Mouse (Mus musculus) liver, embryonic 11.5 days (tissue): ENCODE measurements around the gene Gm12248. TPM values are rescaled to one million over a fixed set of nuclear protein-coding genes. Genes with fewer than 3 reads are reported as not detected.

ENCODE experiments used
- ATAC-seq: fragments of 200-750 bp; cut with Nextera tagmentation; replicated peaks from 2 replicates; pipeline ENCODE4 v1.8.0; 2017; ENCODE audit warnings: moderate number of reproducible peaks, mild to moderate bottlenecking, moderate TSS enrichment, moderate library complexity; ENCODE audit not compliant: low FRiP score
- DNase-seq: peaks from one replicate; pipeline ENCODE4 v3.0.0-alpha.2; 2017; ENCODE audit warnings: low spot score
- H3K27ac ChIP-seq: fragments of 300-500 bp; sonication (generic); 2 replicates; pipeline ENCODE4 v1.5.1; 2014; ENCODE audit warnings: mild to moderate bottlenecking, low read depth, low read length, control low read depth
- H3K27me3 ChIP-seq: fragments of 300-500 bp; sonication (generic); replicated peaks from 2 replicates; pipeline ENCODE4 v1.6.1; 2014; ENCODE audit warnings: low read length, mixed read lengths; ENCODE audit not compliant: control insufficient read depth, insufficient read depth
- H3K36me3 ChIP-seq: fragments of 300-500 bp; sonication (generic); 2 replicates; pipeline ENCODE4 v1.6.1; 2014; ENCODE audit warnings: mild to moderate bottlenecking, low read length, moderate library complexity, mixed read lengths; ENCODE audit not compliant: control insufficient read depth, insufficient read depth
- H3K4me1 ChIP-seq: fragments of 300-500 bp; sonication (generic); replicated peaks from 2 replicates; pipeline ENCODE4 v1.6.1; 2014; ENCODE audit warnings: low read length, mixed read lengths; ENCODE audit not compliant: control insufficient read depth, insufficient read depth
- H3K4me2 ChIP-seq: fragments of 300-500 bp; sonication (generic); 2 replicates; pipeline ENCODE4 v1.6.1; 2014; ENCODE audit warnings: mild to moderate bottlenecking, control low read depth, moderate library complexity
- H3K4me3 ChIP-seq: fragments of 300-500 bp; sonication (generic); 2 replicates; pipeline ENCODE4 v1.5.1; 2014; ENCODE audit warnings: low read depth, low read length, control low read depth
- H3K9ac ChIP-seq: fragments of 300-500 bp; sonication (generic); 2 replicates; pipeline ENCODE4 v1.6.1; 2014; ENCODE audit warnings: low read depth, low read length, control low read depth
- H3K9me3 ChIP-seq: fragments of 300-500 bp; sonication (generic); 2 replicates; pipeline ENCODE4 v1.6.1; 2016; ENCODE audit warnings: low read length, inconsistent platforms, mixed read lengths; ENCODE audit not compliant: control insufficient read depth
- WGBS: fragments of 180-500 bp; shearing (Covaris S2); extraction: QIAGEN DNeasy Blood & Tissue Kit; methylation state at CpG from one replicate; pipeline ENCODE4 v1.1.7; 2014; 5-methylcytosine and 5-hydroxymethylcytosine counted together
- polyA plus RNA-seq: library from polyadenylated mRNA; unstranded; fragments of >200 nt; fragmentation: Nextera tagmentation; extraction: Ambion mirVana; gene quantifications from 2 replicates; pipeline ENCODE4 v1.2.1, GENCODE M21; 2014

Gm12248 gene
- polyA plus RNA-seq, 1 experiment from 2014 or later: not detected

DNA sequence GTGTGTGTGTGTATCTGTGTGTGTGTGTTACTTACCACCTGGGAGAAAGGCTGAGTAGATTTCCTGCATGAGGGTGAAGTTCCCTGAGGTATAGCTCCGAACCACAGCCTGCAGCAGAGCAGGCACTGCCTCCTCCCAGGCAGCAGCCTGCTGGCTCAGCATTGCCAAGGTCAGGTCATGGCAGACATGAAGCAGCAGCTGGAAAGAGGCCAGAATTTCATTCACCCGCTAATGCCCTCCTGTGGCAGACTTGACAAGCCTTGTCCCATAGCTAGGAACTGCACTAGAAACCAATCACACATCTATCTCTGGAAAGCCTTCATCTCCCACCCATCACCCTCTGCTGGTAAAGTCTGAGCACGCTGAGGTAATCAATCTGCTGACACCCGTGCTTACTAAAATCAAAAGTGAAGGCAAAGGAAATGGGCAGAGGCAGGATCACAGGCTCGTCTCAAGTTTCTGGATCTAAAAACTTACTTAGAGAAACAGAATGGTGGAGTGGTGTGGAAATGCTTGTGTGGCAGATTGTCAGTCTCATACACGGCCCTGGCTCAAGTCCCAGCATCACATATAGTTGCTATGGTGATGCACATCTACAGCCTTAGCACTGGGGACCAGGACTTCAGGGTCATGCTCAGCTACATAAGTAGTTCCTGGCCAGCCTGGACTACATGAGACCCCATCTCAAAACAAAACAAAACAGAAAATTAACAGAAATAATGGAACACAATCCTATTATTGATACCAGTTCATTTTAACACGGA, 33.6 kb upstream of the Gm12248 start:
- Histone ChIP-seq H3K4me2 (no peak overlapping the region), H3K9ac (no peak overlapping the region), H3K4me3 (no peak overlapping the region), H3K9me3 (no peaks in the 10 kb centered on the region), H3K36me3 (peaks cover 38% of the 10 kb centered on the region), H3K27me3 (no peaks in the 10 kb centered on the region), H3K4me1 (no peaks in the 10 kb centered on the region; the same call in none of the 2 replicates), H3K27ac (no peak overlapping the region)
- ATAC-seq (no peak), DNase-seq (no peak)
- WGBS: 78% methylated on average over 7 of the region's 7 CpGs

DNA sequence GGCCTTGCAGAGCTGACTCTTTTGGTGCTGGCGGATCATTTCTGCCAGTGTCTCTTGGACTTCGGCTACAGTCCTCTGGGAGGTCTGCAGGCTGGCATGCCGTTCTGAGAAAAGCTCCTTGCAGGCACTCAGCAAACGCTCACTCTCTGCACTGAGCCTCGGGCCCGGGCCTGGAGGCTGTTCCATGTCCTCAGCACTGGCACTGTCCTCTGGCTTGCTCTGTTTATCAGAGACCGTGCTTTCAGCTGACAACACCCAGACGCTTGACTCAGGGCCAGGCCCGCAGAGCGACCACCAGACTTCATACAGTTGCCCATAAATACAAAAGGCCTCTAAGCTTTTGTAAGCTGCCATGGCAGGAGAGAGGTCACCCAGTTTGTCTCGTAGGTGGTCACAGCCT, 32.1 kb upstream of the Gm12248 start:
- 85% methylated on average over 11 of the region's 11 CpGs for WGBS
- Histone ChIP-seq H3K27me3 (no peaks in the 10 kb centered on the region), H3K36me3 (peaks cover 43% of the 10 kb centered on the region), H3K4me3 (no peak overlapping the region), H3K4me1 (no peaks in the 10 kb centered on the region; the same call in none of the 2 replicates), H3K9me3 (no peaks in the 10 kb centered on the region), H3K4me2 (no peak overlapping the region), H3K27ac (no peak overlapping the region), H3K9ac (no peak overlapping the region)
- ATAC-seq: no peak
- DNase-seq: no peak

DNA sequence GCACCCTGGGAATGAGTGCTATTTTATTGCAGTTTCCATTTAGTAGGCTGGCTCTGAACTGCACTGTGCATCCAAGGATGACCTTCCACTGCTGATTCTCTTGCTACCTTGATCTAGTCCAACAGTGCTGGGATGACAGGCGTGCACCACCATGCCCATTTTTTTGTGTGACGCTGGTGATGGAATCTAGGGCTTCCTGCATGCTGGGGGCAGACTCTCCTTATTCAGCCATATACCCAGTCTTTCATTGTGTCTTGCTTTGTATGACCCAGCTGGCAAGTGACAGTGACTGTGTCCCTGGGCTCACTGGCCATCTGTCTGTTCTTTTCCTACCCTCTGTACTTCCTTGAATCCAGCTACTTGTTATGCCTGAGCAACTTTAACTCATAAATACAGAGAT, 30.8 kb upstream of the Gm12248 start:
- Histone ChIP-seq H3K4me2 (no peak overlapping the region), H3K36me3 (peaks cover 44% of the 10 kb centered on the region), H3K9me3 (no peaks in the 10 kb centered on the region), H3K9ac (no peak overlapping the region), H3K27ac (no peak overlapping the region), H3K27me3 (no peaks in the 10 kb centered on the region), H3K4me3 (no peak overlapping the region), H3K4me1 (no peaks in the 10 kb centered on the region; the same call in none of the 2 replicates)
- DNase-seq (no peak), ATAC-seq (no peak)
- WGBS: 89% methylated on average over 2 of the region's 2 CpGs

DNA sequence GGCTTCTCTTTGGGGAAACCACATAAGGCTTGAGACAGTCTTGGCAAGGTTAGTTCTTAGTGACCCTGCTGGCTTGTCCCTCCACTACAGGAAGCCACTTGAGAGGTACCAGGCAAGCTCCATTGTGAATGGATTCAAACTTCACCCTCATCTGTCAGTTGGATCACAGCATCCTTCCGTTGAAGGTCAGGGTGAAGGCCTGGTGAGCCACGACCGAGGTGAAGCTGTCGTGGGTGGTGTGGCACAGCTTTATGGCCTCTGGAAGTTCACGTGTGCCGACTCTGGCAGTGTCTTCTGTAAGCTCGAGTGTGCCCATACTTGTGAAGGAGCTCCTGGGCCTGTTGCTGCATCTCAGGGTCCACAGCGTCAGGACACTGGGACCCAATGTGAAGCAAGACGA, 28.4 kb upstream of the Gm12248 start:
- Histone ChIP-seq H3K4me3 (no peak overlapping the region), H3K9ac (no peak overlapping the region), H3K4me1 (no peaks in the 10 kb centered on the region; the same call in 1 of the 2 replicates), H3K4me2 (no peak overlapping the region), H3K36me3 (peaks cover 51% of the 10 kb centered on the region), H3K27ac (no peak overlapping the region), H3K9me3 (no peaks in the 10 kb centered on the region), H3K27me3 (no peaks in the 10 kb centered on the region)
- no peak for ATAC-seq
- no peak for DNase-seq
- 94% methylated on average over 9 of the region's 9 CpGs for WGBS

DNA sequence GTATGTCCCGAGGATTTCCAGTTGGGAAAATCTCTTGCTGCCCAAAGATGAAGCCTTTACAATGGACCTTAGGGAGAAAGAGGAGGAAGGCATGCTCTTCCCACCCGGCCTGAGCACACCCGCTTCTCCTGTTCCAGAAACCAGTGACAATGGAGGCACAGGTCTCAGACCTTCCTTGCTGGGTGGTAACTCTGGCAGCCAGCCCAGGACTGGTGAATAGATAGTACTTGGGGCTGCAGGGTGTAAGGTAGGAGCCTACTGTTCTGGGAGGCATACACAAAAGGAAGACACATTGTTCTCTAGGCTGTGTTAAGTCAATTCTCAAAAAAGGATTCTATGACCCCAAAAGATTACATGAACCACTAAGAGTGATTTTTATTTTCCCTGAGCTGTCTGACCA, 27.7 kb upstream of the Gm12248 start:
- H3K4me3 ChIP-seq: no peak overlapping the region
- no peak overlapping the region for H3K4me2 ChIP-seq
- no peak for ATAC-seq
- H3K36me3 ChIP-seq: peaks cover 47% of the 10 kb centered on the region
- no peaks in the 10 kb centered on the region for H3K9me3 ChIP-seq
- WGBS: 90% methylated on average over 3 of the region's 3 CpGs
- no peak overlapping the region for H3K9ac ChIP-seq
- H3K4me1 ChIP-seq: no peaks in the 10 kb centered on the region
- no peak for DNase-seq
- no peaks in the 10 kb centered on the region for H3K27me3 ChIP-seq
- no peak overlapping the region for H3K27ac ChIP-seq

DNA sequence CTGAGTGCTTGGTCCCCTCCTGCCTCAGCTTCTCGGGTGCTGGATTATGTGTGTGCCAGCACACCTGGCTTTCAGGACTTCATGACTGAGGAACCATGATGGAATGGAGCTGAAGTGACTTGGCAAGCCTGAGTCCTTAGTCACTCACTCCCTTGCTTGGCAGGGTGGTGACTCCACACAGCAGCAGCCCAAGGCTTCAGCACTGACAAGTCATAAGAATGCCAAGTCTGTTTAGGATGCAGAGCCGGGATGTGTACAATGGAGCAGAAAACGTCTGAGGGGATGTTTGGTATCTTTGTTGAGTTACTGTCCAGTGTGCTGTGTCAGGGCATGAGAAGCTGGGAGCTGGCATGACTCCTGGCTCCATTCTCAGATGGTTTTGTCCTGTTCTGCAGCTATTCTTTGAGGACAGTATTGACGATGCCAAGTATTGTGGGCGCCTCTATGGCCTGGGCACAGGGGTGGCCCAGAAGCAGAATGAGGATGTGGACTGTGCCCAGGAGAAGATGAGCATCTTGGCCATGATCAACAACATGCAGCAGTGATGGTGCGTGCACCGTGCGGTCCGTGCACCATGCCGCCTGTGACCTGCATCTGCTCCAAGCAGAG, 24.2 kb upstream of the Gm12248 start:
- DNase-seq (no peak), ATAC-seq (no peak)
- Histone ChIP-seq H3K9ac (no peak overlapping the region), H3K4me3 (no peak overlapping the region), H3K27ac (no peak overlapping the region), H3K9me3 (no peaks in the 10 kb centered on the region), H3K4me1 (no peaks in the 10 kb centered on the region), H3K36me3 (peaks cover 59% of the 10 kb centered on the region), H3K4me2 (no peak overlapping the region), H3K27me3 (no peaks in the 10 kb centered on the region)
- WGBS: 92% methylated on average over 10 of the region's 10 CpGs

DNA sequence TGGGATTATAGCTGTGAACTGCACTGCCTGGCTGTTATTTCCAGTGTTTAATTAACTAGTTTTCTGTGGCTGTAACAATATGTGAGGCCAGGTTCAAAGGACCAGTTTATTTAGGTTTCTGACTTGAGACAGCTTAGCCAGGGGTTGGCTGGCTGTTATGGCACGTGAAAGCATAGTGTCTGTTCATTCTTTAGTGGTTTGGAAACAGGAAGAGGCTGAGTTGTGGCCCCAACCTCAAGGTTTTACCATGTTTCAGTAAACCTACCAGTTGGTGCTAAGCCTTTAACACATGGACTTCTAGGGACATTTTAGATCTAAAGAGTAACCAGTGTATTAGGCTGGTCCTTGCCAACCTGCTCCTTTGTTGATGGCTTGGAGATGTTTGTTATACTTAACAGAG, 23.6 kb upstream of the Gm12248 start:
- no peak for ATAC-seq
- H3K9ac ChIP-seq: no peak overlapping the region

DNA sequence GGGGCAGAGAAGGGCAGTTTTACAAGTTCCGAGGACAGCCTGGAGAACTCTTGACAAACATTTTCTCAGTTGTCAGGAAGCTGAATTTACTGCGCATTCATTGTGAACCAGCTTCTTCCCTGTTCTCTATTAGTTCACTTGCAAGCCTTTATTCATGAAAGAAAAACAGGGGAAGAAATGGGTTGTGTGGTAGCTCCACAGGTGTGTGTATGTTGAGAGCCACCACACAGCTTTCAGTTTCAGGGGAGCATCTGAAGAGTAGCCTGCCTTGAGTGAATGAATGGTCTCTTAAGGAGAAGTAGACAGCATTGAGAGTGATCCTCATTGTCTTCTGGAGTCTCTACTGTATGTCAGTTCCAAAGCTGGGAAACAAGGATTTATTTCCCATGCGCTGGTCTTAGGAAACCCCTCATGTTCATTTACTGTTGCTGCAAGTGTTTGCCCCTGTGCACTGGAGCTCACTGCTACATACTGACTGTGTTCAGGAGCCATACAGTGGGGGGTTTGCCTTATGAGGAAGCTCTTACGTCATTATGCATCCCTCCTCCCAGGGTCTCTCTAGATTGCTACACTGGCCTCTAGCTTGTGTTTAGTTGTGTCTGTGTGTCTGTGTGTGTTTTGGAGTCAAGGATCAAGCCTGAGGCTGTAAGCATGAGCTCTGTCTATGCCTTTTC, 14.9 kb upstream of the Gm12248 start:
- H3K9ac ChIP-seq: no peak overlapping the region
- H3K27me3 ChIP-seq: no peaks in the 10 kb centered on the region
- peaks cover 10% of the 10 kb centered on the region for H3K4me1 ChIP-seq
- H3K9me3 ChIP-seq: no peaks in the 10 kb centered on the region
- H3K4me3 ChIP-seq: no peak overlapping the region
- DNase-seq (no peak), ATAC-seq (no peak)
- H3K27ac ChIP-seq: no peak overlapping the region
- peaks cover 29% of the 10 kb centered on the region for H3K36me3 ChIP-seq
- WGBS: 85% methylated on average over 4 of the region's 4 CpGs
- H3K4me2 ChIP-seq: no peak overlapping the region

More for the DNA sequence above, 23.6 kb upstream of the Gm12248 start:
- H3K4me3 ChIP-seq: no peak overlapping the region
- H3K4me1 ChIP-seq: no peaks in the 10 kb centered on the region
- no peaks in the 10 kb centered on the region for H3K27me3 ChIP-seq
- H3K36me3 ChIP-seq: peaks cover 62% of the 10 kb centered on the region
- no peaks in the 10 kb centered on the region for H3K9me3 ChIP-seq
- 55% methylated on average over 1 of the region's 1 CpGs for WGBS
- no peak overlapping the region for H3K4me2 ChIP-seq
- DNase-seq: no peak
- no peak overlapping the region for H3K27ac ChIP-seq
